Mouse (Mus musculus): ENCODE data around the gene Hyal2. TPM values are rescaled to one million over a fixed set of nuclear protein-coding genes. Genes with fewer than 3 reads are reported as not detected.

Hyal2 gene
- polyA plus RNA-seq, 1 experiment = 34.2 TPM

DNA sequence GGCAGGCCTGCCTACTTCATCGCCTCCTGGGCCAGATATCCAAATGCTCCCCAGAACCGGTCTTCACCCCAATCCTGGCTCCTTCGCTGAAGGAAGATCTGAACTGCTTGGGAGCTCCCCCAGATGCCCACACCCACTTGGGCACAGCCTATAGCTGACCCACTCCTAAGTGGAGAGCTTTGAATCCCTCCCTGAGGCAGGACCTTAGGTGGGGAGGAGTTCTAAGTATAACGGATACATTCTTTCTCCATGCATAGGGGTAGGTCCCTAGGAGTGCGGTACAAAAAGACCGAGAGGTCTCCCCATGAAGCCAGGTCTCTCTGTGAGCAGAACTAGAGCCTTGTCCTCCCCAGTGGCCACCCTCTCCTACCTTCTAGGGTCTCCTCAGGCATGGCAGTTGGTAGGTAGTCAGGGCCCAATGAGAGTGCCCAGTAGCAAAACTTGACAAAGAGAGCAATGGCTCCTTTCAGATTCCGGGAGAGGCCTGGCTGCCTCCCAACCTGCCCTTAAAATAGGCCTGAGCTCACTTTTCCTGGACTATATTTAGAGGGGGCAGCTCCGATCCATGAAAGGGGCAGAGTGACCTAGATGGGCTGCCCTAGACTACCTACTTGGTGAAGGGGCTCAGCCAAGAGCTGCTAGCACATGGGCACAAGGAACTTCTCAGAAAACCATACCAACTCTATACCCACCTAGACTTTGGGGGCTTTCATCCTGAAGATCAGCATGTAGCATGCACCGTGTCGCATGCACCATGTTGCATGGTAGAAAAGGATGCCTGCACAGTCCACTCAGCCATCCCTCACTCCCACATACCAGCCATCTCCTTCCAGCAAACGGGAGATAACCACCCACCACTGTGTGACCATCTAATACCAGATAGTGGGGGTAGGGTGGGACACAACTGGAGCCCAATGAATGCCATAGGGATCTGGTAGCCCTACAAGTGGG, 29.1 kb downstream of the Hyal2 start:
- no peak overlapping the region for H3ac ChIP-seq (ENCODE audit: control insufficient read depth, insufficient read length)
- H3K27me3 ChIP-seq (ENCODE audit: control insufficient read depth, insufficient read depth, insufficient read length) = no peaks in the 10 kb centered on the region
- H3K4me3 ChIP-seq = no peak overlapping the region
- H3K79me2 ChIP-seq (ENCODE audit: control insufficient read depth, insufficient read depth) = no peaks in the 10 kb centered on the region
- H3K4me2 ChIP-seq (ENCODE audit: low read depth) = peak overlapping the region; percentile 45
- peaks cover 11% of the 10 kb centered on the region for H3K36me3 ChIP-seq (ENCODE audit: control insufficient read depth, insufficient read depth)
- TF ChIP-seq POLR2AphosphoS2 (IDR thresholded peaks at IDR 0.05; ENCODE audit: insufficient read length, low read depth) (peak; percentile 86), TCF12 (IDR thresholded peaks at IDR 0.05; ENCODE audit: insufficient read depth, poor library complexity, severe bottlenecking) (no peak), SRF (IDR thresholded peaks at IDR 0.05; ENCODE audit: control insufficient read depth, insufficient read length, low read depth) (no peak), POLR2A (IDR thresholded peaks at IDR 0.05; ENCODE audit: insufficient read length, low read depth) (peak; percentile 6), CEBPB (IDR thresholded peaks at IDR 0.05; ENCODE audit: insufficient read depth, poor library complexity, severe bottlenecking) (no peak), USF1 (IDR thresholded peaks at IDR 0.05; ENCODE audit: low read depth) (no peak), MYOD1 (IDR thresholded peaks at IDR 0.05; ENCODE audit: control insufficient read depth in 1 of 3, insufficient read length in 2 of 3, low read depth in 2 of 3) (no peak)

DNA sequence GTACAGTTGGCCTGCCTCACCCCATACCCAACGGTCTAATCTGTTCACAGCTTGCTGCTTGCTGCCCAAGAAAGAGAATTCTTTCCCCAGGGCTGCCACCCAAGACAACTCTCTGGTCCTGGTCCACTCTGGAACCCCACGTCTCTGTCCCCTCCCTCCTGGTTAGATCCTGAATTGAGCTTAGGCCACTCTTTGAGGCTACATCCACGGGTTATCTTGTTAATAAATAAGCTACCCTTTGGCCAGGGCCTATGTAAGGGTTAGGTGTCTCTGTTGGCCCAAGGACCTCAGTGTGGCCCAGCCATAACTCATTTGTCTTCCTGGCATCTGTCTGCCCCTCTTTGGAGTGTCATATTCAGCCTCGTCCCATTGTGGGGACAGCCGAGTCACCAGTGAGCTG, 30.6 kb downstream of the Hyal2 start:
- TF ChIP-seq MAX (IDR thresholded peaks at IDR 0.05; ENCODE audit: low read depth) (no peak), SRF (IDR thresholded peaks at IDR 0.05; ENCODE audit: control insufficient read depth, insufficient read length, low read depth) (no peak), E2F4 (IDR thresholded peaks at IDR 0.05; ENCODE audit: insufficient read depth) (no peak), CEBPB (IDR thresholded peaks at IDR 0.05; ENCODE audit: insufficient read depth, poor library complexity, severe bottlenecking) (no peak), REST (IDR thresholded peaks at IDR 0.05; ENCODE audit: insufficient read depth, insufficient read length) (no peak), MYOD1 (IDR thresholded peaks at IDR 0.05; ENCODE audit: control insufficient read depth in 1 of 3, insufficient read length in 2 of 3, low read depth in 2 of 3) (no peak), POLR2AphosphoS2 (IDR thresholded peaks at IDR 0.05; ENCODE audit: insufficient read length, low read depth) (no peak), TCF3 (IDR thresholded peaks at IDR 0.05; ENCODE audit: insufficient read length, low read depth) (no peak), TCF12 (IDR thresholded peaks at IDR 0.05; ENCODE audit: insufficient read depth, poor library complexity, severe bottlenecking) (no peak)
- H3K4me2 ChIP-seq (ENCODE audit: low read depth) = no peak overlapping the region
- no peak overlapping the region for H3ac ChIP-seq (ENCODE audit: control insufficient read depth, insufficient read length)
- H3K4me3 ChIP-seq = no peak overlapping the region
- no peaks in the 10 kb centered on the region for H3K79me2 ChIP-seq (ENCODE audit: control insufficient read depth, insufficient read depth)
- H3K27me3 ChIP-seq (ENCODE audit: control insufficient read depth, insufficient read depth, insufficient read length) = no peaks in the 10 kb centered on the region
- peaks cover 11% of the 10 kb centered on the region for H3K36me3 ChIP-seq (ENCODE audit: control insufficient read depth, insufficient read depth)

DNA sequence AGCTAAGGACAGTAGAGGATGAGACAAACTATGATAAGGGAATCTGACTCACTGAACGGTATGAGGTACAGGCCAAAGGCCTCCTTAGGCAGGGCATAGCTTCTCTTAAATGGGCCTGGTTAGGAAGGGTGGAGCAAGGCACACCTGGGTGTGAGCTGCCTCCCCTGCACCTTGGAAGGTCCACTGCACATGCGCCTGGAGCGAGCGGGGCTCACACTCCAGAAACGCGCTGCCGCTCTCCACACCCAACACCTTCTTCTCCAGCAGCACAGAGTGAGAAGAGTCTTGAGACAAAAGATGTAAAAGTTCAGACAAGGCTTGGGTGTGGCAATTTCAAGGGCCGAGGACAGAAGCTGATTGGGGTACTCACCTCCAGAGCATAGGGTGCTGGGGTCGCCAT, 31.7 kb downstream of the Hyal2 start:
- Histone ChIP-seq H3K36me3 (ENCODE audit: control insufficient read depth, insufficient read depth) (peaks cover 7% of the 10 kb centered on the region), H3K4me2 (ENCODE audit: low read depth) (no peak overlapping the region), H3ac (ENCODE audit: control insufficient read depth, insufficient read length) (no peak overlapping the region), H3K27me3 (ENCODE audit: control insufficient read depth, insufficient read depth, insufficient read length) (no peaks in the 10 kb centered on the region), H3K79me2 (ENCODE audit: control insufficient read depth, insufficient read depth) (no peaks in the 10 kb centered on the region), H3K4me3 (no peak overlapping the region)
- TF ChIP-seq POLR2AphosphoS2 (IDR thresholded peaks at IDR 0.05; ENCODE audit: insufficient read length, low read depth) (no peak), POLR2A (IDR thresholded peaks at IDR 0.05; ENCODE audit: insufficient read length, low read depth) (no peak), E2F4 (IDR thresholded peaks at IDR 0.05; ENCODE audit: insufficient read depth) (no peak), SRF (IDR thresholded peaks at IDR 0.05; ENCODE audit: control insufficient read depth, insufficient read length, low read depth) (no peak), TCF12 (IDR thresholded peaks at IDR 0.05; ENCODE audit: insufficient read depth, poor library complexity, severe bottlenecking) (no peak), USF1 (IDR thresholded peaks at IDR 0.05; ENCODE audit: low read depth) (no peak), REST (IDR thresholded peaks at IDR 0.05; ENCODE audit: insufficient read depth, insufficient read length) (no peak), MYOD1 (IDR thresholded peaks at IDR 0.05; ENCODE audit: control insufficient read depth in 1 of 3, insufficient read length in 2 of 3, low read depth in 2 of 3) (no peak), TCF3 (IDR thresholded peaks at IDR 0.05; ENCODE audit: insufficient read length, low read depth) (no peak), CEBPB (IDR thresholded peaks at IDR 0.05; ENCODE audit: insufficient read depth, poor library complexity, severe bottlenecking) (no peak), MYOG (IDR thresholded peaks at IDR 0.05; ENCODE audit: control insufficient read depth in 1 of 3, insufficient read depth in 1 of 3, insufficient read length in 2 of 3, low read depth in 2 of 3) (no peak), MAX (IDR thresholded peaks at IDR 0.05; ENCODE audit: low read depth) (no peak)

DNA sequence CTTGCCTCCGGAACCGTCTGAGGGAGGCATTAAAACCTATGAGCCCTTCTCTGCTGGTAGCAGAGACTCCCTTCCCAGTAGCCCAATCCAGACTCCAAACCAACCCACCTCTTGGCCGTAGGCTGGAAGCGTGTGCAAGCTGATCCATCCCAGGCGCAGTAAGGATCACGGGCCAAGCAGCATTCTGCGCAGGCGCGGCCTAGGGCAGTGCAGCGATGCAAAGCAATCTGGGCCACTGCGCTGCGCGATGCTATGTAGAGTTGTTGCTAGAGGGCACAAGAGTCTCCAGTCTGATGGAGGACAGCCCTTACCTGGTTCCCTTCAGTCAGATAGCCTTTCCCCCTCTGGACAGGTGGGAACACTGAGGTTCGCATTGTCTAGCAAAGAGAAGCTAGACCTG, 32.1 kb downstream of the Hyal2 start:
- H3K4me3 ChIP-seq = no peak overlapping the region
- no peak overlapping the region for H3K4me2 ChIP-seq (ENCODE audit: low read depth)
- H3K79me2 ChIP-seq (ENCODE audit: control insufficient read depth, insufficient read depth) = no peaks in the 10 kb centered on the region
- no peak for TF ChIP-seq CEBPB (IDR thresholded peaks at IDR 0.05; ENCODE audit: insufficient read depth, poor library complexity, severe bottlenecking)
- no peak for TF ChIP-seq POLR2AphosphoS2 (IDR thresholded peaks at IDR 0.05; ENCODE audit: insufficient read length, low read depth)
- no peak for TF ChIP-seq MYOD1 (IDR thresholded peaks at IDR 0.05; ENCODE audit: control insufficient read depth in 1 of 3, insufficient read length in 2 of 3, low read depth in 2 of 3)
- no peak for TF ChIP-seq E2F4 (IDR thresholded peaks at IDR 0.05; ENCODE audit: insufficient read depth)
- no peak for TF ChIP-seq POLR2A (IDR thresholded peaks at IDR 0.05; ENCODE audit: insufficient read length, low read depth)
- no peak for TF ChIP-seq USF1 (IDR thresholded peaks at IDR 0.05; ENCODE audit: low read depth)
- TF ChIP-seq TCF12 (IDR thresholded peaks at IDR 0.05; ENCODE audit: insufficient read depth, poor library complexity, severe bottlenecking) = no peak
- TF ChIP-seq REST (IDR thresholded peaks at IDR 0.05; ENCODE audit: insufficient read depth, insufficient read length) = no peak
- TF ChIP-seq TCF3 (IDR thresholded peaks at IDR 0.05; ENCODE audit: insufficient read length, low read depth) = no peak
- TF ChIP-seq SRF (IDR thresholded peaks at IDR 0.05; ENCODE audit: control insufficient read depth, insufficient read length, low read depth) = no peak
- no peak for TF ChIP-seq MYOG (IDR thresholded peaks at IDR 0.05; ENCODE audit: control insufficient read depth in 1 of 3, insufficient read depth in 1 of 3, insufficient read length in 2 of 3, low read depth in 2 of 3)
- no peak for TF ChIP-seq MAX (IDR thresholded peaks at IDR 0.05; ENCODE audit: low read depth)
- no peaks in the 10 kb centered on the region for H3K27me3 ChIP-seq (ENCODE audit: control insufficient read depth, insufficient read depth, insufficient read length)
- no peak overlapping the region for H3ac ChIP-seq (ENCODE audit: control insufficient read depth, insufficient read length)
- peaks cover 7% of the 10 kb centered on the region for H3K36me3 ChIP-seq (ENCODE audit: control insufficient read depth, insufficient read depth)

Measured in myocyte (in vitro differentiated cells).